Mouse (Mus musculus): Measurements from ENCODE around the gene Dzip1. TPM values are rescaled to one million over a fixed set of nuclear protein-coding genes. Genes with fewer than 3 reads are reported as not detected.

The Dzip1 gene
- polyA plus RNA-seq, 1 experiment from 2014 or later: 27.3 TPM

DNA sequence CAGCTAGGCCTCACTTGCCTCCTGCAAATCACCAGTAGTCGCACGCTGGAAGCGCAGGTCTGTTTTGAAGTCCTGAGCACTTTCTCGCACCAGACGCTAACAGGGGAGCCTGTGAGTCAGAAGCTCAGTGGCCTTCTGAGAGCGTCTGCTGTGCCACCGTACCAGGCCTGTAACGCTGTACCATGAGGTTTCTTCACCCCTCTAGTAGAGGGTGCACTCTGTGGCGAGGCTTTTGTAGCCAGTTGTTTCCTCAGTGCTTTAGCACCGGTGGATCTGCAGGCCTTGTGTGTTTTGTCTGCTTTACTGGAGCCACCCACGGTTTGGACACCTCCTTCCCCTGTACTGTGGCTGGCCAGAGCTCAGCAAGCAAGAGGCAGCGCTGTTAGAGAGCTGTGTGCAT is 16.8 kb upstream of the Dzip1 start:
- Histone ChIP-seq H3K4me1 (ENCODE audit: control insufficient read depth, insufficient read depth, low read length) (peaks cover 11% of the 10 kb centered on the region), H3K4me2 (replicated peaks; ENCODE audit: low read depth, low read length) (no peak overlapping the region), H3K27me3 (ENCODE audit: control insufficient read depth, insufficient read depth, low read length) (no peaks in the 10 kb centered on the region), H3K9ac (replicated peaks; ENCODE audit: low read depth, low read length) (no peak overlapping the region), H3K9me3 (ENCODE audit: control insufficient read depth, low read depth, low read length) (no peaks in the 10 kb centered on the region), H3K4me3 (ENCODE audit: low read depth, low read length) (no peak overlapping the region), H3K36me3 (ENCODE audit: control insufficient read depth, insufficient read depth, low read length) (no peaks in the 10 kb centered on the region), H3K27ac (ENCODE audit: low read length) (no peak overlapping the region)
- ATAC-seq (ENCODE audit: insufficient number of reproducible peaks, insufficient read depth, low FRiP score, low read depth): no peak
- WGBS: 61% methylated on average over 12 of the region's 12 CpGs

GRCm38 (mm10) chr14:118940796-118941495 is 15.7 kb upstream of the Dzip1 start:
- H3K4me1 ChIP-seq (ENCODE audit: control insufficient read depth, insufficient read depth, low read length): peaks cover 17% of the 10 kb centered on the region
- H3K27ac ChIP-seq (ENCODE audit: low read length): no peak overlapping the region
- H3K4me2 ChIP-seq (replicated peaks; ENCODE audit: low read depth, low read length): no peak overlapping the region
- no peak overlapping the region for H3K4me3 ChIP-seq (ENCODE audit: low read depth, low read length)
- no peaks in the 10 kb centered on the region for H3K9me3 ChIP-seq (ENCODE audit: control insufficient read depth, low read depth, low read length)
- H3K9ac ChIP-seq (replicated peaks; ENCODE audit: low read depth, low read length): no peak overlapping the region
- 89% methylated on average over 4 of the region's 4 CpGs for WGBS
- H3K36me3 ChIP-seq (ENCODE audit: control insufficient read depth, insufficient read depth, low read length): no peaks in the 10 kb centered on the region
- no peaks in the 10 kb centered on the region for H3K27me3 ChIP-seq (ENCODE audit: control insufficient read depth, insufficient read depth, low read length)
- no peak for ATAC-seq (ENCODE audit: insufficient number of reproducible peaks, insufficient read depth, low FRiP score, low read depth)

GRCm38 (mm10) chr14:118938551-118938950 is 13.3 kb upstream of the Dzip1 start:
- Histone ChIP-seq H3K9ac (replicated peaks; ENCODE audit: low read depth, low read length) (peak overlapping the region; percentile 98), H3K36me3 (ENCODE audit: control insufficient read depth, insufficient read depth, low read length) (no peaks in the 10 kb centered on the region), H3K4me1 (ENCODE audit: control insufficient read depth, insufficient read depth, low read length) (peaks cover 17% of the 10 kb centered on the region), H3K4me3 (ENCODE audit: low read depth, low read length) (peak overlapping the region; percentile 100), H3K4me2 (replicated peaks; ENCODE audit: low read depth, low read length) (peak overlapping the region; percentile 70), H3K27ac (ENCODE audit: low read length) (no peak overlapping the region), H3K27me3 (ENCODE audit: control insufficient read depth, insufficient read depth, low read length) (no peaks in the 10 kb centered on the region), H3K9me3 (ENCODE audit: control insufficient read depth, low read depth, low read length) (no peaks in the 10 kb centered on the region)
- ATAC-seq (ENCODE audit: insufficient number of reproducible peaks, insufficient read depth, low FRiP score, low read depth): no peak
- whole genome bisulfite sequencing: under 1% methylated on average over 7 of the region's 7 CpGs

DNA sequence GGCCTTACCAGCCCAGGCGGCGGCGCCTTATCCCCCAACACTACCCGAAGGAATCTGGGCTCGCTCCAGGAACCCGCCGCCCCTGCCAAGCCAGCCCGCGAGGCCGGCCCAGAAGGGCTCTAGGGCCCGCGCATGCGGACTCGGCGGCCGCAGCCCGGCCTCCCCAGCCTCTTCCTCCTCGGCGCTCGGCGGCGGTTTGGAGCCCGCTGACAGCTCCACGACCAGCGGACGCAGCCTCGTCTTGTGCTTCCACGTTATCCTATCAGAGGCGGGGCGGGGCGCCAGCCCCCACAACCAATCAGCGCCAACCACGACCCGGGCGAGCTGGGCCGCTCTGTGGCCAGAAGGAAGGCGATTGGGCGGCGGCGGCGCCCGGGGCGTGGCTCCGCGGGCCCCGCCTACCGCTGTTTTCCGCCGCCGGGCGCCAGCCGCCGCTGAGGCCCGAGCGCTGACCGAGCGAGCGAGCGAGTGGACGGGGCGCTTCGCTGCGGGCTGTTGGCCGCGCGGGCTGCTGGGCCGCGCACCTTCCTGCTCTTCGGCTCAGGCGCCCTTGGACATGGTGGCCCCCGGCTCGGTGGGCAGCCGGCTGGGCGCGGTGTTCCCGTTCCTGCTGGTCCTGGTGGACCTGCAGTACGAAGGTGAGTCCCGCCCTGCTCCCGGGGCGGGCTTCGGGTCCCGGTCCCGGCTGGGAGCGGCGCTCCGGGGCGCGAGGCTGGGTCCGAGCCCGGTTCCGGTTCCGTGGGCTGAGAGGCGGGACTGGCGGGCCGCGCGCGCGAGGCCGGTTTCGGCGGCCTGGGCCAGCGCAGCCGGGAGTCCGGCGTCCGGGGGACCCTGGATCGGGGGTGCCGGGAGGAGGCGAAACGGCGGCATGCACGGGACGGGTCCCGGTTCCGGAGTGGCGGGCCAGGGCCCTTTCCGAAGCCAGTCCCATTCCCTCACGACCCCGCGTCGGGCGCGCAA is 12.6 kb upstream of the Dzip1 start, which contains the start of gene Dnajc3:
TSS of gene Dnajc3 (plus strand) at position 444 of the 960 bp plus-strand sequence.
- WGBS: under 1% methylated on average over 107 of the region's 124 CpGs
- H3K4me3 ChIP-seq (ENCODE audit: low read depth, low read length): peak within 1 kb of the TSS; percentile 100
- H3K9me3 ChIP-seq (ENCODE audit: control insufficient read depth, low read depth, low read length): no peaks in the 10 kb centered on the region
- ATAC-seq (ENCODE audit: insufficient number of reproducible peaks, insufficient read depth, low FRiP score, low read depth): peak; percentile 100
- H3K36me3 ChIP-seq (ENCODE audit: control insufficient read depth, insufficient read depth, low read length): no peaks in the 10 kb centered on the region
- H3K9ac ChIP-seq (replicated peaks; ENCODE audit: low read depth, low read length): peak within 1 kb of the TSS; percentile 98
- H3K27me3 ChIP-seq (ENCODE audit: control insufficient read depth, insufficient read depth, low read length): no peaks in the 10 kb centered on the region
- H3K4me2 ChIP-seq (replicated peaks; ENCODE audit: low read depth, low read length): peak within 1 kb of the TSS; percentile 70
- H3K27ac ChIP-seq (ENCODE audit: low read length): peak within 1 kb of the TSS; percentile 89
- H3K4me1 ChIP-seq (ENCODE audit: control insufficient read depth, insufficient read depth, low read length): peaks cover 17% of the 10 kb centered on the region

GRCm38 (mm10) chr14:118936952-118937351 is 11.7 kb upstream of the Dzip1 start:
- no peaks in the 10 kb centered on the region for H3K27me3 ChIP-seq (ENCODE audit: control insufficient read depth, insufficient read depth, low read length)
- H3K9ac ChIP-seq (replicated peaks; ENCODE audit: low read depth, low read length): peak overlapping the region; percentile 40
- H3K4me3 ChIP-seq (ENCODE audit: low read depth, low read length): peak overlapping the region; percentile 100
- H3K4me2 ChIP-seq (replicated peaks; ENCODE audit: low read depth, low read length): peak overlapping the region; percentile 47
- peak overlapping the region; percentile 82; the same call in 1 of the 2 replicates for H3K27ac ChIP-seq (ENCODE audit: low read length)
- ATAC-seq (ENCODE audit: insufficient number of reproducible peaks, insufficient read depth, low FRiP score, low read depth): no peak
- no peaks in the 10 kb centered on the region for H3K9me3 ChIP-seq (ENCODE audit: control insufficient read depth, low read depth, low read length)
- H3K4me1 ChIP-seq (ENCODE audit: control insufficient read depth, insufficient read depth, low read length): peaks cover 15% of the 10 kb centered on the region
- 38% methylated on average over 4 of the region's 4 CpGs for WGBS
- H3K36me3 ChIP-seq (ENCODE audit: control insufficient read depth, insufficient read depth, low read length): no peaks in the 10 kb centered on the region

- H3K27ac ChIP-seq (ENCODE audit: low read length): no peak overlapping the region
- no peak overlapping the region for H3K4me3 ChIP-seq (ENCODE audit: low read depth, low read length)
- H3K4me1 ChIP-seq (ENCODE audit: control insufficient read depth, insufficient read depth, low read length): peaks cover 12% of the 10 kb centered on the region
- ATAC-seq (ENCODE audit: insufficient number of reproducible peaks, insufficient read depth, low FRiP score, low read depth): no peak
- no peaks in the 10 kb centered on the region for H3K9me3 ChIP-seq (ENCODE audit: control insufficient read depth, low read depth, low read length)
- H3K27me3 ChIP-seq (ENCODE audit: control insufficient read depth, insufficient read depth, low read length): no peaks in the 10 kb centered on the region
- 52% methylated on average over 3 of the region's 3 CpGs for WGBS
- H3K9ac ChIP-seq (replicated peaks; ENCODE audit: low read depth, low read length): no peak overlapping the region
- H3K36me3 ChIP-seq (ENCODE audit: control insufficient read depth, insufficient read depth, low read length): no peaks in the 10 kb centered on the region
- no peak overlapping the region for H3K4me2 ChIP-seq (replicated peaks; ENCODE audit: low read depth, low read length)
Observed at GRCm38 (mm10) chr14:118936236-118936635, 11.0 kb upstream of the Dzip1 start.

- WGBS: 82% methylated on average over 9 of the region's 9 CpGs
- no peak overlapping the region for H3K27ac ChIP-seq (ENCODE audit: low read length)
Observed at GRCm38 (mm10) chr14:118934686-118935085, 9.4 kb upstream of the Dzip1 start.

GRCm38 (mm10) chr14:118932956-118933355 is 7.7 kb upstream of the Dzip1 start:
- WGBS: 62% methylated on average over 8 of the region's 8 CpGs
- H3K4me1 ChIP-seq (ENCODE audit: control insufficient read depth, insufficient read depth, low read length): peaks cover 5% of the 10 kb centered on the region; the same call in 1 of the 2 replicates
- no peak overlapping the region for H3K4me3 ChIP-seq (ENCODE audit: low read depth, low read length)
- no peaks in the 10 kb centered on the region for H3K9me3 ChIP-seq (ENCODE audit: control insufficient read depth, low read depth, low read length)
- H3K36me3 ChIP-seq (ENCODE audit: control insufficient read depth, insufficient read depth, low read length): no peaks in the 10 kb centered on the region
- H3K4me2 ChIP-seq (replicated peaks; ENCODE audit: low read depth, low read length): no peak overlapping the region
- H3K27me3 ChIP-seq (ENCODE audit: control insufficient read depth, insufficient read depth, low read length): no peaks in the 10 kb centered on the region
- no peak overlapping the region for H3K9ac ChIP-seq (replicated peaks; ENCODE audit: low read depth, low read length)
- no peak for ATAC-seq (ENCODE audit: insufficient number of reproducible peaks, insufficient read depth, low FRiP score, low read depth)
- no peak overlapping the region for H3K27ac ChIP-seq (ENCODE audit: low read length)

More at GRCm38 (mm10) chr14:118934686-118935085, 9.4 kb upstream of the Dzip1 start:
- Histone ChIP-seq H3K36me3 (ENCODE audit: control insufficient read depth, insufficient read depth, low read length) (no peaks in the 10 kb centered on the region), H3K4me2 (replicated peaks; ENCODE audit: low read depth, low read length) (no peak overlapping the region), H3K27me3 (ENCODE audit: control insufficient read depth, insufficient read depth, low read length) (no peaks in the 10 kb centered on the region), H3K4me1 (ENCODE audit: control insufficient read depth, insufficient read depth, low read length) (peaks cover 12% of the 10 kb centered on the region), H3K4me3 (ENCODE audit: low read depth, low read length) (no peak overlapping the region), H3K9me3 (ENCODE audit: control insufficient read depth, low read depth, low read length) (no peaks in the 10 kb centered on the region), H3K9ac (replicated peaks; ENCODE audit: low read depth, low read length) (no peak overlapping the region)
- no peak for ATAC-seq (ENCODE audit: insufficient number of reproducible peaks, insufficient read depth, low FRiP score, low read depth)
